Mouse (Mus musculus) heart, adult 2 months (tissue): ENCODE measurements around the gene Ablim2. TPM values are rescaled to one million over a fixed set of nuclear protein-coding genes. Genes with fewer than 3 reads are reported as not detected.
A peak's percentile ranks its signal among the peaks of the same experiment; 100 is the strongest.

Experiments used
- DNase-seq, 2 experiments: peaks; one replicate each; pipeline ENCODE4 v3.0.0; 2021
- H3K27ac ChIP-seq: fragments of 200-600 bp; 2 replicates; pipeline ENCODE4 v1.8.1; 2022
- H3K27me3 ChIP-seq: fragments of 200-500 bp; 2 replicates; pipeline ENCODE4 v1.6.1; 2012; ENCODE audit warnings: mild to moderate bottlenecking, low read length, inconsistent platforms, mixed read lengths; ENCODE audit not compliant: control insufficient read depth, insufficient read depth
- H3K36me3 ChIP-seq: fragments of 200-500 bp; 2 replicates; pipeline ENCODE4 v1.6.1; 2012; ENCODE audit warnings: low read length, inconsistent platforms; ENCODE audit not compliant: control insufficient read depth, insufficient read depth
- H3K4me1 ChIP-seq: fragments of 200-500 bp; 2 replicates; pipeline ENCODE4 v1.6.1; 2011; ENCODE audit warnings: low read length; ENCODE audit not compliant: control insufficient read depth, insufficient read depth
- H3K4me3 ChIP-seq: fragments of 200-600 bp; 2 replicates; pipeline ENCODE4 v1.8.1; 2022
- H3K79me2 ChIP-seq: fragments of 200-500 bp; replicated peaks from 2 replicates; pipeline ENCODE4 v1.6.1; 2012; ENCODE audit warnings: mild to moderate bottlenecking, inconsistent platforms, low read length, moderate library complexity, mixed read lengths; ENCODE audit not compliant: control insufficient read depth, insufficient read depth
- H3K9ac ChIP-seq: fragments of 200-500 bp; 2 replicates; pipeline ENCODE4 v1.6.1; 2012; ENCODE audit warnings: low read depth, mild to moderate bottlenecking, control low read depth, inconsistent platforms, low read length, mixed read lengths
- CTCF ChIP-seq: fragments of 200-600 bp; IDR thresholded peaks from 2 replicates; pipeline ENCODE4 v1.8.1; 2022; ENCODE audit warnings: antibody characterized with exemption, mild to moderate bottlenecking, moderate library complexity
- EP300 ChIP-seq: fragments of 200-500 bp; IDR thresholded peaks from 2 replicates; pipeline ENCODE4 v1.6.1; 2011; ENCODE audit warnings: low read depth, low read length, control low read depth; ENCODE audit not compliant: insufficient read depth
- POLR2A ChIP-seq: fragments of 200-500 bp; IDR thresholded peaks from 2 replicates; pipeline ENCODE4 v1.6.1; 2011; ENCODE audit warnings: mild to moderate bottlenecking, low read depth, low read length, control low read depth; ENCODE audit not compliant: insufficient read depth
- WGBS: fragments of 180-500 bp; shearing (Covaris S2); methylation state at CpG from one replicate; pipeline ENCODE4 v1.1.7; 2018; 5-methylcytosine and 5-hydroxymethylcytosine counted together
- intact Hi-C: fragments of 180-260 bp; cut with DNase I; formaldehyde crosslinking; loops from one replicate; pipeline ENCODE4 v1.15.1; 2025
- polyA plus RNA-seq: library from polyadenylated mRNA; depleted of rRNA; stranded (reverse); fragments of >200 nt; gene quantifications from 2 replicates; pipeline ENCODE4 v1.2.3, GENCODE M21; 2012; rRNA removed
- total RNA-seq, 2 experiments: library from RNA; stranded (reverse); gene quantifications; 2 replicates each; pipeline ENCODE4 v1.2.3; 2021

Ablim2 gene
- total and polyA plus RNA-seq, 3 experiments: 20.1 to 32.7 (median 20.8) TPM

GRCm38 (mm10) chr5:35931296-35931695 is 173.6 kb downstream of the Ablim2 start:
- Histone ChIP-seq H3K36me3 (no peaks in the 10 kb centered on the region), H3K79me2 (peaks cover 2% of the 10 kb centered on the region; the same call in 1 of the 2 replicates), H3K4me1 (peaks cover 10% of the 10 kb centered on the region), H3K9ac (no peak overlapping the region), H3K4me3 (no peak overlapping the region), H3K27ac (peak overlapping the region; percentile 0; the same call in 1 of the 2 replicates), H3K27me3 (no peaks in the 10 kb centered on the region)
- intact Hi-C loops: no loop called here
- TF ChIP-seq CTCF: no peak
- 50% methylated on average over 5 of the region's 5 CpGs for WGBS
- DNase-seq: no peak

DNA sequence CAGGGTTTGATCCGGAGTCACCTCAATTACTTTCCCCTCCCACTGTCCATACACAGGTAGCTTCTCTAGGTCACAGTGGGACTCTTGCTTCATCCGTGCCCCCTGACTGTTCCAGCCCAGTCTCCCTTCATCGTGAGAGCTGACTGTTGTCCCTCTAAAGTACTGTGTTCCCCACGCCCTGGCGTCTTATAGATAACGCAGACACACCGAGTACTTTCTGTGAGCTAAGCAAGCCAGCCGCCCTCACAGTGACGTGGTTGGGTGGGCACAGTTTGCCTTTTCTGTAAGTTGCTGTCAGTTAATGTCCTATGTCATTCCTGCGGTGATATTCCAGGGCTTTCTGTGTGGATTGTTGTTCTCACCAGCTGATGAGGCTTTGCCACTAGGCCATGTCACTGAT is 175.4 kb downstream of the Ablim2 start:
- no peaks in the 10 kb centered on the region for H3K36me3 ChIP-seq
- no peaks in the 10 kb centered on the region for H3K27me3 ChIP-seq
- no peak for DNase-seq
- H3K9ac ChIP-seq: no peak overlapping the region
- peaks cover 4% of the 10 kb centered on the region for H3K4me1 ChIP-seq
- H3K27ac ChIP-seq: no peak overlapping the region
- no peak for TF ChIP-seq CTCF
- TF ChIP-seq EP300: no peak
- no peak for TF ChIP-seq POLR2A
- intact Hi-C loops: no loop called here
- H3K4me3 ChIP-seq: no peak overlapping the region
- WGBS: 75% methylated on average over 10 of the region's 10 CpGs
- H3K79me2 ChIP-seq: peaks cover 2% of the 10 kb centered on the region; the same call in 1 of the 2 replicates

Other genes with a start within 250 kb of the Ablim2 start
- gene Cpz, start 232.2 kb upstream of the Ablim2 start, total RNA-seq: under 1 TPM; 0.39 to 0.50 TPM
- gene Cpz, start 232.2 kb upstream of the Ablim2 start, polyA plus RNA-seq: 2.2 and 2.3 TPM in 2 replicates
- gene Trmt44, start 182.8 kb upstream of the Ablim2 start, total RNA-seq: 1 to 10 TPM; 1.9 to 2.0 TPM
- gene Trmt44, start 182.8 kb upstream of the Ablim2 start, polyA plus RNA-seq: 1.7 and 2.0 TPM in 2 replicates
- gene Acox3, start 174.8 kb upstream of the Ablim2 start, total RNA-seq: 10 to 100 TPM; 21.8 to 28.3 TPM
- gene Acox3, start 174.8 kb upstream of the Ablim2 start, polyA plus RNA-seq: 22.5 and 25.5 TPM in 2 replicates
- 100 to 1,000 TPM; 101 to 102 TPM for gene Htra3, start 78.1 kb upstream of the Ablim2 start, total RNA-seq
- gene Htra3, start 78.1 kb upstream of the Ablim2 start, polyA plus RNA-seq: 130 and 147 TPM in 2 replicates
- 1 to 10 TPM; 5.7 to 7.2 TPM for gene Sh3tc1, start 17.9 kb upstream of the Ablim2 start, total RNA-seq
- gene Sh3tc1, start 17.9 kb upstream of the Ablim2 start, polyA plus RNA-seq: 6.3 and 6.8 TPM in 2 replicates
- gene Afap1, start 135.4 kb downstream of the Ablim2 start, total RNA-seq: 10 to 100 TPM; 18.7 to 20.6 TPM
- gene Afap1, start 135.4 kb downstream of the Ablim2 start, polyA plus RNA-seq: 11.5 and 13.6 TPM in 2 replicates